Mouse (Mus musculus): ENCODE data around the gene Tollip.
"Not testable (repeated sequence)": the region's sequence is repeated elsewhere in the genome, so short reads cannot be mapped to it uniquely, and the experiment has no call there.

GRCm38 (mm10) chr7:141924121-141924520 is 5.8 kb upstream of the Tollip start:
- not testable (repeated sequence) for TF ChIP-seq POLR2A (IDR thresholded peaks at IDR 0.05; ENCODE audit: insufficient read depth, low read length); CTCF (IDR thresholded peaks at IDR 0.05; ENCODE audit: low read depth, low read length); EP300 (IDR thresholded peaks at IDR 0.05; ENCODE audit: insufficient read depth, low read depth, low read length)

All from ES-Bruce4 (cell line).